Mouse (Mus musculus) liver, postnatal 0 days (tissue): Measurements from ENCODE around the gene Dbx2. TPM values are rescaled to one million over a fixed set of nuclear protein-coding genes. Genes with fewer than 3 reads are reported as not detected.

Source experiments
- ATAC-seq: fragments of 200-750 bp; cut with Nextera tagmentation; 2 replicates; pipeline ENCODE4 v1.8.0; 2017; ENCODE audit warnings: mild to moderate bottlenecking, moderate library complexity
- DNase-seq: peaks from one replicate; pipeline ENCODE4 v3.0.0-alpha.2; 2016
- H3K27ac ChIP-seq: fragments of 300-500 bp; sonication (generic); 2 replicates; pipeline ENCODE4 v1.5.1; 2014; ENCODE audit warnings: antibody characterized with exemption, moderate library complexity, mild to moderate bottlenecking, low read depth
- H3K27me3 ChIP-seq: fragments of 300-500 bp; sonication (generic); 2 replicates; pipeline ENCODE4 v1.6.1; 2014; ENCODE audit warnings: low read length, control low read depth, mixed read lengths; ENCODE audit not compliant: insufficient read depth
- H3K36me3 ChIP-seq: fragments of 300-500 bp; sonication (generic); replicated peaks from 2 replicates; pipeline ENCODE4 v1.6.1; 2014; ENCODE audit warnings: mild to moderate bottlenecking, control low read depth, low read length, moderate library complexity, mixed read lengths; ENCODE audit not compliant: insufficient read depth
- H3K4me1 ChIP-seq: fragments of 300-500 bp; sonication (generic); 2 replicates; pipeline ENCODE4 v1.6.1; 2014; ENCODE audit warnings: antibody characterized with exemption, mild to moderate bottlenecking, control low read depth; ENCODE audit not compliant: insufficient read depth
- H3K4me2 ChIP-seq: fragments of 300-500 bp; sonication (generic); 2 replicates; pipeline ENCODE4 v1.6.1; 2014; ENCODE audit warnings: low read depth, mild to moderate bottlenecking, low read length, moderate library complexity, mixed read lengths
- H3K4me3 ChIP-seq: fragments of 300-500 bp; sonication (generic); 2 replicates; pipeline ENCODE4 v1.5.1; 2014; ENCODE audit warnings: low read depth, low read length
- H3K9ac ChIP-seq: fragments of 300-500 bp; sonication (generic); replicated peaks from 2 replicates; pipeline ENCODE4 v1.6.1; 2014; ENCODE audit warnings: mild to moderate bottlenecking, moderate library complexity
- H3K9me3 ChIP-seq: fragments of 300-500 bp; sonication (generic); 2 replicates; pipeline ENCODE4 v1.6.1; 2016; ENCODE audit warnings: mild to moderate bottlenecking, control low read depth, low read length, mixed read lengths
- CTCF ChIP-seq: sonication (generic); IDR thresholded peaks from 2 replicates; pipeline ENCODE4 v1.5.1; 2016; ENCODE audit warnings: antibody characterized with exemption, low read depth
- EP300 ChIP-seq: IDR thresholded peaks from 2 replicates; pipeline ENCODE4 v1.6.1; 2016; ENCODE audit warnings: antibody characterized with exemption, low read depth, mild to moderate bottlenecking
- WGBS: fragments of 180-500 bp; shearing (Covaris S2); extraction: QIAGEN DNeasy Blood & Tissue Kit; methylation state at CpG from one replicate; pipeline ENCODE4 v1.1.7; 2014; ENCODE audit not compliant: insufficient replicate concordance; 5-methylcytosine and 5-hydroxymethylcytosine counted together
- polyA plus RNA-seq: library from polyadenylated mRNA; unstranded; fragments of >200 nt; fragmentation: Nextera tagmentation; extraction: Ambion mirVana; gene quantifications from 2 replicates; pipeline ENCODE4 v1.2.1, GENCODE M21; 2015

Dbx2 gene
- polyA plus RNA-seq, 1 experiment from 2014 or later, result not detected

DNA sequence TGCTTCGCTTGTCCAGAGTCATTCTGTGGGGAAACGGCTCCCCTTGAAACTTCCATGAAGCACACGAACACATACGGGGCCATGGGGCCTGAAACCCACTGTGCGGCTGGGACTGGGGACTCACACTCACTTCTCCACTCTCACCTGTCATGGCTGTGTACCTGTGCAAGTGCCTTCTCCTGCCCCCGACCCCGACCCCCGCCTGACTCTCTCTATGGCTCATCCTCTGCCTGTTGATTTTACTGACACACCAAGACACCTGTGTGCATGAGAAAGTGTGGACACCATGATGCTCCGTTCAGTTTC, 16.0 kb downstream of the Dbx2 start:
- H3K9me3 ChIP-seq, result no peaks in the 10 kb centered on the region
- DNase-seq (no peak), ATAC-seq (no peak)
- TF ChIP-seq CTCF (no peak), EP300 (no peak)
- H3K4me2 ChIP-seq, result no peak overlapping the region
- WGBS, result 68% methylated on average over 9 of the region's 9 CpGs
- no peaks in the 10 kb centered on the region for H3K4me1 ChIP-seq
- H3K36me3 ChIP-seq, result no peaks in the 10 kb centered on the region
- H3K9ac ChIP-seq, result no peak overlapping the region
- H3K27ac ChIP-seq, result no peak overlapping the region
- H3K4me3 ChIP-seq, result no peak overlapping the region
- no peaks in the 10 kb centered on the region for H3K27me3 ChIP-seq

DNA sequence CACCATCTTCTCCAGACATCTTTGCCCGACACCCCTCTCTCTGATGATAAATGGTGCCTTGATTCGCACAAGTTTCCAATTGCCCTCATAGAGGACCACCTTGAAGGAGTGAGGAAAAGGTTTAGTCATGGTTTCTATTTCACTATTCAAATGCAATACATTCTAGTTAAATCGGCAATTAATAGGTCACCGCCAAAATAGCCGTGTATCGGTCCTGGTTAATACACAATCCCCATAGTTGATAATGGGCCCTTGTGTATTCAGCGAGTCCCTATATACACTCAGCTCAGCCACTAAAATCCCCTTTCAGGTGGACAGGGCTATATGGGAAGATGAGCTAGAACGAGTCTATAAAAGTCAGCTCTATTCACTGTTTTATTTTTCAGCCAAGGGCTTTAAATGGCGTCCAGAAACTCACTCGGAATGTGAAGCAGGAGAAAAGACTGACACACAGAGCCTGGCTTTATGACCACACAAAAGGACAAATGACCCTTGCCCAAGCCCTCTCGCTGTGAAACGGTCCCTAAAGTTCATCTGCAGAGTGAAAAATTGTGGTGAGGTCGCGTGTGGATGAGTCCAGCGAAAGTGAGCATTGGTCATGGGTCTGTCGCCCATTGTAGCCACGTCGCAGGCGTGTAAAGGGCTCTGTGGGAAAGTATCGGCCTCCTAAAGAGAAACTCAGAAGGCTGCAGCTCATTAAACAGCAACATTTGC, 16.5 kb downstream of the Dbx2 start:
- TF ChIP-seq CTCF, result no peak
- no peak for TF ChIP-seq EP300
- H3K36me3 ChIP-seq, result no peaks in the 10 kb centered on the region
- no peak overlapping the region for H3K4me3 ChIP-seq
- H3K4me2 ChIP-seq, result no peak overlapping the region
- H3K27me3 ChIP-seq, result no peaks in the 10 kb centered on the region
- H3K9me3 ChIP-seq, result no peaks in the 10 kb centered on the region
- H3K27ac ChIP-seq, result no peak overlapping the region
- DNase-seq (no peak), ATAC-seq (no peak)
- H3K9ac ChIP-seq, result no peak overlapping the region
- no peaks in the 10 kb centered on the region for H3K4me1 ChIP-seq
- WGBS, result 77% methylated on average over 20 of the region's 20 CpGs

GRCm38 (mm10) chr15:95624396-95624795, 31.4 kb downstream of the Dbx2 start:
- no peak overlapping the region for H3K4me3 ChIP-seq
- no peak overlapping the region for H3K4me2 ChIP-seq
- ATAC-seq (no peak), DNase-seq (no peak)
- H3K27ac ChIP-seq, result no peak overlapping the region
- 79% methylated on average over 4 of the region's 4 CpGs for WGBS
- H3K27me3 ChIP-seq, result no peaks in the 10 kb centered on the region
- H3K9me3 ChIP-seq, result no peaks in the 10 kb centered on the region
- H3K36me3 ChIP-seq, result no peaks in the 10 kb centered on the region
- no peaks in the 10 kb centered on the region for H3K4me1 ChIP-seq
- H3K9ac ChIP-seq, result no peak overlapping the region
- no peak for TF ChIP-seq CTCF
- TF ChIP-seq EP300, result no peak

DNA sequence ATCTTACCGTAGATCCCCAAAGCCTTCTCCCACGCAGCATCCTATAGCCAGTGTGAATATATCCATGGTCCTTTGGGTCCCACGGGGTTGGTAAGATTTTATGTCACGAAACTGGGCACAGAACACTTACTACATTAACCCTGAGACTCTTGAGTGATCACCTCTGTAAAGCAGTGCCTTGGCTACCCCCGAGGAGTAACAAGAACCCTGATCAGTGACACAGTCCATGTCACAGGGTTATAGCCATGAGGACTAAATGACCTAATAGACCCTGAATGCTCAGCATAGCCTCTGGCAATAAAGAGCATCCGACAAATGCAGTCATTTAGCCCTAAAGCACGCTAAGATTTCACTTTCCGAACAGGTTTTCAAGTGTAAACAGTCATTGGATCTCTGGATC, 33.0 kb downstream of the Dbx2 start:
- Histone ChIP-seq H3K4me1 (no peaks in the 10 kb centered on the region), H3K9me3 (no peaks in the 10 kb centered on the region), H3K4me2 (no peak overlapping the region), H3K27me3 (no peaks in the 10 kb centered on the region), H3K4me3 (no peak overlapping the region), H3K36me3 (no peaks in the 10 kb centered on the region), H3K9ac (no peak overlapping the region), H3K27ac (no peak overlapping the region)
- WGBS, result 73% methylated on average over 8 of the region's 8 CpGs
- TF ChIP-seq EP300 (no peak), CTCF (no peak)
- ATAC-seq (no peak), DNase-seq (no peak)

DNA sequence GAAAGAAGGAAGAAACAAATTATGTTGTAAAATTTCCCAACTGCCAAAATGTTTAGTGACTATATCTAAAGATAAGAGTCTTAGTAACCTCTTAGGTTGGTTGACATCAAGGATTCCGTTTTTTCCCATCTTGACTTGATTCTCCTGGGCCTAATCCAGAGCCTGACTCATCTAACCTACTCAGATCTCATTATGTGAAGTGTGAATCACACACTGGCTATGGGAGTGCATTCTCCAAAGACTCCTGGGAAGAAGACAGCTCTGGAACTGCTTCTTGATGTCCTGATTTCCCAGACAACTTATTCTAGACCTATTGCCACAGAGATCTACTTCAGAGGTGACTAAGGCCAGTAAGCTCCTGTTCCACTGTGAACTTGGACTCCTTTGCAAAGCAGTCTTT, 43.2 kb downstream of the Dbx2 start:
- no peaks in the 10 kb centered on the region for H3K36me3 ChIP-seq
- DNase-seq (no peak), ATAC-seq (no peak)
- H3K27ac ChIP-seq, result no peak overlapping the region
- WGBS, result 53% methylated on average over 1 of the region's 1 CpGs
- H3K4me2 ChIP-seq, result no peak overlapping the region
- H3K9ac ChIP-seq, result no peak overlapping the region
- no peak overlapping the region for H3K4me3 ChIP-seq
- H3K4me1 ChIP-seq, result no peaks in the 10 kb centered on the region
- no peaks in the 10 kb centered on the region for H3K27me3 ChIP-seq
- TF ChIP-seq EP300, result no peak
- no peak for TF ChIP-seq CTCF
- no peaks in the 10 kb centered on the region for H3K9me3 ChIP-seq

DNA sequence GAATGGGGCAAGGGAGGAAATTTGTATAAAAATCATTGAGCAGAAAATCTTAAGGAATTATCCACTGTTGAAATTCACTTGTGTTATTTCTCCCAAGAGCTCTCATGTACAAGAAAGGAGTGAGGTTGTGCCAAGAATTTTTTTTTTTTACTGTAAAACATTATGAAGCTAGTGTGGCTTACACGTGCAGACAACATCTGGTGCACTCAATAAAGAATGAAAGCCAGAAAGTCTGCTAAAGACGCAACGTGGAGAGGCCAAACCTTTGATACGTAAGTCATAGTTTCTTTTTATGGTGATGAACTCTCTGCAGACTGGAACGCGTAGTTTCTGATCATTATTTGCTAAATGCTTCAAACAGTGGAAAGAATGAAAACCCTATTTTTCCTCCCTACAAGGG, 54.6 kb downstream of the Dbx2 start:
- Histone ChIP-seq H3K27me3 (no peaks in the 10 kb centered on the region), H3K36me3 (no peaks in the 10 kb centered on the region), H3K4me1 (no peaks in the 10 kb centered on the region), H3K4me3 (no peak overlapping the region), H3K4me2 (no peak overlapping the region), H3K9me3 (no peaks in the 10 kb centered on the region), H3K9ac (no peak overlapping the region), H3K27ac (no peak overlapping the region)
- 82% methylated on average over 6 of the region's 6 CpGs for WGBS
- TF ChIP-seq CTCF, result no peak
- TF ChIP-seq EP300, result no peak
- no peak for ATAC-seq
- DNase-seq, result no peak

- Histone ChIP-seq H3K4me2 (no peak overlapping the region), H3K27me3 (no peaks in the 10 kb centered on the region), H3K4me3 (no peak overlapping the region), H3K27ac (no peak overlapping the region), H3K4me1 (no peaks in the 10 kb centered on the region), H3K9ac (no peak overlapping the region), H3K9me3 (no peaks in the 10 kb centered on the region), H3K36me3 (no peaks in the 10 kb centered on the region)
- no peak for TF ChIP-seq EP300
- peak; percentile 52 for TF ChIP-seq CTCF
- WGBS, result 71% methylated on average over 1 of the region's 1 CpGs
- DNase-seq (no peak), ATAC-seq (no peak)
Observed at GRCm38 (mm10) chr15:95598630-95599029, 57.1 kb downstream of the Dbx2 start.
